Mouse (Mus musculus) testis, adult 2 months (tissue): ENCODE measurements around the gene Xdh. TPM values are rescaled to one million over a fixed set of nuclear protein-coding genes. Genes with fewer than 3 reads are reported as not detected.

Experiments used
- H3K27ac ChIP-seq: fragments of 200-500 bp; 2 replicates; pipeline ENCODE4 v1.5.1; 2012; ENCODE audit warnings: low read depth, low read length; ENCODE audit not compliant: control insufficient read depth, insufficient read depth
- H3K27me3 ChIP-seq: fragments of 200-500 bp; 2 replicates; pipeline ENCODE4 v1.6.1; 2012; ENCODE audit warnings: mild to moderate bottlenecking, low read length, moderate library complexity; ENCODE audit not compliant: control insufficient read depth, insufficient read depth
- H3K36me3 ChIP-seq: fragments of 200-500 bp; 2 replicates; pipeline ENCODE4 v1.6.1; 2012; ENCODE audit warnings: mild to moderate bottlenecking, low read length; ENCODE audit not compliant: control insufficient read depth, insufficient read depth
- H3K4me1 ChIP-seq: fragments of 200-500 bp; 2 replicates; pipeline ENCODE4 v1.6.1; 2012; ENCODE audit warnings: low read length; ENCODE audit not compliant: control insufficient read depth, insufficient read depth
- H3K4me3 ChIP-seq: fragments of 200-500 bp; 2 replicates; pipeline ENCODE4 v1.5.1; 2012; ENCODE audit warnings: low read depth, mild to moderate bottlenecking, low read length, moderate library complexity, mixed read lengths; ENCODE audit not compliant: control insufficient read depth
- CTCF ChIP-seq: fragments of 200-500 bp; IDR thresholded peaks from 2 replicates; pipeline ENCODE4 v1.5.1; 2012; ENCODE audit warnings: low read depth, mild to moderate bottlenecking, inconsistent platforms, low read length, moderate library complexity; ENCODE audit not compliant: control insufficient read depth, insufficient read depth, insufficient replicate concordance
- POLR2A ChIP-seq: fragments of 200-500 bp; IDR thresholded peaks from 2 replicates; pipeline ENCODE4 v1.6.1; 2012; ENCODE audit warnings: low read depth, mild to moderate bottlenecking, inconsistent platforms, low read length, moderate library complexity; ENCODE audit not compliant: control insufficient read depth
- polyA plus RNA-seq: library from polyadenylated mRNA; depleted of rRNA; stranded (reverse); fragments of >200 nt; gene quantifications from 2 replicates; pipeline ENCODE4 v1.2.3, GENCODE M21; 2012

The Xdh gene
- polyA plus RNA-seq, 1 experiment = 3.3 TPM

GRCm38 (mm10) chr17:73914730-73915129 is 35.3 kb downstream of the Xdh start:
- Histone ChIP-seq H3K4me1 (no peaks in the 10 kb centered on the region), H3K27ac (no peak overlapping the region), H3K36me3 (no peaks in the 10 kb centered on the region), H3K4me3 (no peak overlapping the region), H3K27me3 (no peaks in the 10 kb centered on the region)
- TF ChIP-seq CTCF = no peak
- no peak for TF ChIP-seq POLR2A

- H3K27me3 ChIP-seq = no peaks in the 10 kb centered on the region
- TF ChIP-seq POLR2A (no peak), CTCF (no peak)
- no peaks in the 10 kb centered on the region for H3K36me3 ChIP-seq
- no peaks in the 10 kb centered on the region for H3K4me1 ChIP-seq
- H3K27ac ChIP-seq = no peak overlapping the region
- no peak overlapping the region for H3K4me3 ChIP-seq
Observed at GRCm38 (mm10) chr17:73906076-73906475, 43.9 kb downstream of the Xdh start.

DNA sequence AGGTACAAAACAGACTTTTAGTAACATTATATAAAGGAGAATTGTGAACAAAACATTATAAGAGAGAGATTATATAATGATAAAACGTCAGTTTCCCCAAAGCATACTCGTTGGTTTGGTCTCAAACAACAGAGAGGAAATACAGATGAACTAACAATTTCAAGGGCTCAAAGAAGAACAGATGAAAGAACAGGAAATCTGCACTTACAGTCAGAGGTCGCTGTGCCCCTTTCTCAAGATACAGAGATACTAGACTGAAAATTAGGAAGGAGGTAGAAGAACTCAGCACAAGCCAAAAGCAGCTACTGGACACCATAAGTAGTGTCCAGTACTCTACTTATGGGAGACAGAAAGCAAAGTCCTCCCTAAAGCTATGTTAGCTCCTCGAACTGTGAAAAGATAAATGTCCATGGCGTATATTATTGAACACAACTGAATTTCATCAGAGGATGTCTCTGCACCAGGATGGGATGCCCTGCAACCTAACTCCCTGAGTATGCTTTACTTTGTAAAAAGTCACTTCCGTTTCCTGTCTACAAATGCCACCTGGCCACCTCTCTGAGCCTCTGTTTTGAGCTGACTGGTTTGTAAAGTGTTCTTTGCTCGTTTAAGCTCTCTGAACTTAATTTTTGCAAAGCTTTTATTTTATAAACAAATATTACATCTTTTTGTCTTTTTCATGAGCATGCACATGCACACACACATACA is 44.8 kb downstream of the Xdh start:
- H3K36me3 ChIP-seq = no peaks in the 10 kb centered on the region
- no peak for TF ChIP-seq POLR2A
- TF ChIP-seq CTCF = no peak
- no peaks in the 10 kb centered on the region for H3K4me1 ChIP-seq
- no peak overlapping the region for H3K4me3 ChIP-seq
- H3K27me3 ChIP-seq = no peaks in the 10 kb centered on the region
- no peak overlapping the region for H3K27ac ChIP-seq

GRCm38 (mm10) chr17:73903121-73903520 is 46.9 kb downstream of the Xdh start:
- no peak overlapping the region for H3K27ac ChIP-seq
- H3K36me3 ChIP-seq = no peaks in the 10 kb centered on the region
- no peaks in the 10 kb centered on the region for H3K27me3 ChIP-seq
- no peaks in the 10 kb centered on the region for H3K4me1 ChIP-seq
- no peak for TF ChIP-seq POLR2A
- no peak for TF ChIP-seq CTCF
- no peak overlapping the region for H3K4me3 ChIP-seq

- Histone ChIP-seq H3K4me3 (no peak overlapping the region), H3K36me3 (no peaks in the 10 kb centered on the region), H3K4me1 (no peaks in the 10 kb centered on the region), H3K27me3 (no peaks in the 10 kb centered on the region), H3K27ac (no peak overlapping the region)
- no peak for TF ChIP-seq POLR2A
- no peak for TF ChIP-seq CTCF
Observed at GRCm38 (mm10) chr17:73902234-73902636, 47.8 kb downstream of the Xdh start.

DNA sequence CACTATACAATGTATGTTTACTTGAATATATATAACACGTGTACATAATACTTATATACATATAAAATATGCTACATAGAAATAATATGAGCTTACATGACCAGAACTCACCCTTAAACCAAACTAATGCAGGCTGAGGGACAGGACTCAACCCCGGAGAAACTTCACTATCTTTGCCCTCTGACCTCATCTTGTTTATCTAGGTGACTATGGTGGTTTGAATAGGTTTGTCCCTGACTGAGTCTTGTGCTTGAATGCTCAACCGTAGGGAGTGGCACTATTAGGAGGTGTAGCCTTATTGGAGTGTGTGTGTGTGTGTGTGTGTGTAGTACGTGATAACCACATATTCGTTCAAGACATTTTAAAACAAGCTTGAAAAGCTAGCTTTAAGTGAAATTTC is 55.6 kb downstream of the Xdh start:
- TF ChIP-seq CTCF (no peak), POLR2A (no peak)
- no peak overlapping the region for H3K27ac ChIP-seq
- H3K4me1 ChIP-seq = no peaks in the 10 kb centered on the region
- H3K36me3 ChIP-seq = no peaks in the 10 kb centered on the region
- no peaks in the 10 kb centered on the region for H3K27me3 ChIP-seq
- H3K4me3 ChIP-seq = no peak overlapping the region

DNA sequence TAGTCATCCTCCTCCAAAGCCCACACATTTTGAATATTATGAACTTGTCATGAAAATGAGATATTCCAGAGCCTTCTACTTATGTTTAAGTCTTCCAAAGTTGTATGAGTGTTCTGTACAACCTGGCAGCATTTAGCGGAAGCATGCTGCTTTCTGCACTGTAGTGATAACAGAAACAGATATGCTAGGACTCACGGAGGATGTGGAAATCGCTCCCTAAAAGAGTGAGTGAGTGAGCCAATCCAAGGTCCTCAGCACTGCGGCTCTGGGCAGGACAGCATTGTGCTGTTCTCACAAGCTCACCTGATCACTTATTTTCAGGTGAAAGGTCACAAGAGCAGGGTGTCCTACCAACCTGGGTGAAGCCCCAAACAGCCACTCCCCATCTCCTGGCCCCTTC is 56.2 kb downstream of the Xdh start:
- TF ChIP-seq CTCF = no peak
- no peak for TF ChIP-seq POLR2A
- no peaks in the 10 kb centered on the region for H3K36me3 ChIP-seq
- no peaks in the 10 kb centered on the region for H3K27me3 ChIP-seq
- no peaks in the 10 kb centered on the region for H3K4me1 ChIP-seq
- H3K4me3 ChIP-seq = no peak overlapping the region
- H3K27ac ChIP-seq = no peak overlapping the region
